Mouse (Mus musculus) heart, postnatal 0 days (tissue): ENCODE measurements at regions not wholly inside any gene's neighbourhood (a gene's known extent, or its start where the extent isn't known, plus 50 kb on each side); places are given as distances from the start of the nearest gene placed in this dataset.

Source experiments
- ATAC-seq: fragments of 200-750 bp; cut with Nextera tagmentation; 2 replicates; pipeline ENCODE4 v1.8.0; 2017; ENCODE audit warnings: low read depth, moderate number of reproducible peaks, moderate library complexity; ENCODE audit not compliant: insufficient read depth
- DNase-seq: peaks from one replicate; pipeline ENCODE4 v3.0.0-alpha.2; 2016; ENCODE audit warnings: low spot score
- H3K27ac ChIP-seq: fragments of 300-500 bp; sonication (generic); 2 replicates; pipeline ENCODE4 v1.5.1; 2014; ENCODE audit warnings: low read depth, mild to moderate bottlenecking
- H3K27me3 ChIP-seq: fragments of 300-500 bp; sonication (generic); 2 replicates; pipeline ENCODE4 v1.6.1; 2014; ENCODE audit warnings: low read length, mixed read lengths; ENCODE audit not compliant: control insufficient read depth, insufficient read depth
- H3K36me3 ChIP-seq: fragments of 300-500 bp; sonication (generic); replicated peaks from 2 replicates; pipeline ENCODE4 v1.6.1; 2014; ENCODE audit warnings: low read length, mixed read lengths; ENCODE audit not compliant: control insufficient read depth, insufficient read depth
- H3K4me1 ChIP-seq: fragments of 300-500 bp; sonication (generic); 2 replicates; pipeline ENCODE4 v1.6.1; 2014; ENCODE audit warnings: antibody characterized with exemption; ENCODE audit not compliant: control insufficient read depth, insufficient read depth
- H3K4me2 ChIP-seq: fragments of 300-500 bp; sonication (generic); 2 replicates; pipeline ENCODE4 v1.6.1; 2014; ENCODE audit warnings: low read depth, mild to moderate bottlenecking, low read length, moderate library complexity
- H3K4me3 ChIP-seq: fragments of 300-500 bp; sonication (generic); 2 replicates; pipeline ENCODE4 v1.5.1; 2014; ENCODE audit warnings: low read depth, low read length
- H3K9ac ChIP-seq: fragments of 300-500 bp; sonication (generic); replicated peaks from 2 replicates; pipeline ENCODE4 v1.6.1; 2014; ENCODE audit warnings: low read depth, low read length, mixed read lengths
- H3K9me3 ChIP-seq: fragments of 300-500 bp; sonication (generic); replicated peaks from 2 replicates; pipeline ENCODE4 v1.6.1; 2016; ENCODE audit warnings: low read length; ENCODE audit not compliant: control insufficient read depth
- CTCF ChIP-seq: IDR thresholded peaks from 2 replicates; pipeline ENCODE4 v1.5.1; 2016; ENCODE audit warnings: antibody characterized with exemption, control low read depth, low read depth
- EP300 ChIP-seq: IDR thresholded peaks from 2 replicates; pipeline ENCODE4 v1.6.1; 2016; ENCODE audit warnings: antibody characterized with exemption, low read depth
- WGBS: fragments of 180-500 bp; shearing (Covaris S2); extraction: QIAGEN DNeasy Blood & Tissue Kit; methylation state at CpG from one replicate; pipeline ENCODE4 v1.1.7; 2014; 5-methylcytosine and 5-hydroxymethylcytosine counted together

- WGBS: 53% methylated on average over 2 of the region's 2 CpGs
- Histone ChIP-seq H3K4me2 (no peak overlapping the region), H3K4me1 (peaks cover 8% of the 10 kb centered on the region), H3K9ac (no peak overlapping the region), H3K27ac (no peak overlapping the region), H3K36me3 (no peaks in the 10 kb centered on the region), H3K27me3 (no peaks in the 10 kb centered on the region), H3K9me3 (no peaks in the 10 kb centered on the region), H3K4me3 (no peak overlapping the region)
- no peak for ATAC-seq
- DNase-seq: no peak
- TF ChIP-seq CTCF (no peak), EP300 (no peak)
Measured at GRCm38 (mm10) chr7:71470418-71470817, 119.1 kb upstream of the Gm10295 start.

GRCm38 (mm10) chr7:71469951-71470350 lies 118.7 kb upstream of the Gm10295 start:
- Histone ChIP-seq H3K4me3 (no peak overlapping the region), H3K4me1 (peaks cover 8% of the 10 kb centered on the region), H3K27ac (no peak overlapping the region), H3K36me3 (no peaks in the 10 kb centered on the region), H3K4me2 (no peak overlapping the region), H3K9ac (no peak overlapping the region), H3K27me3 (no peaks in the 10 kb centered on the region), H3K9me3 (no peaks in the 10 kb centered on the region)
- WGBS: 84% methylated on average over 4 of the region's 4 CpGs
- no peak for TF ChIP-seq EP300
- no peak for TF ChIP-seq CTCF
- DNase-seq: no peak
- ATAC-seq: no peak

GRCm38 (mm10) chr7:71467436-71468127 lies 116.3 kb upstream of the Gm10295 start:
- H3K36me3 ChIP-seq: no peaks in the 10 kb centered on the region
- no peak for DNase-seq
- no peak overlapping the region for H3K9ac ChIP-seq
- 53% methylated on average over 9 of the region's 9 CpGs for WGBS
- no peaks in the 10 kb centered on the region for H3K27me3 ChIP-seq
- no peak for ATAC-seq
- H3K4me3 ChIP-seq: no peak overlapping the region
- peaks cover 8% of the 10 kb centered on the region for H3K4me1 ChIP-seq
- no peak overlapping the region for H3K4me2 ChIP-seq
- H3K27ac ChIP-seq: no peak overlapping the region
- TF ChIP-seq CTCF (no peak), EP300 (no peak)
- H3K9me3 ChIP-seq: no peaks in the 10 kb centered on the region

- Histone ChIP-seq H3K27ac (no peak overlapping the region), H3K36me3 (no peaks in the 10 kb centered on the region), H3K9me3 (0 out of 2 replicates have a peak, but pooled peaks cover 3% of the 10 kb centered on the region), H3K4me2 (no peak overlapping the region), H3K4me3 (no peak overlapping the region), H3K4me1 (no peaks in the 10 kb centered on the region), H3K9ac (no peak overlapping the region), H3K27me3 (no peaks in the 10 kb centered on the region)
- ATAC-seq (no peak), DNase-seq (no peak)
- TF ChIP-seq EP300: no peak
- no peak for TF ChIP-seq CTCF
Measured at GRCm38 (mm10) chr7:71464127-71464526, 112.8 kb upstream of the Gm10295 start.

- H3K4me3 ChIP-seq: no peak overlapping the region
- no peaks in the 10 kb centered on the region for H3K27me3 ChIP-seq
- 76% methylated on average over 2 of the region's 2 CpGs for WGBS
- H3K4me1 ChIP-seq: no peaks in the 10 kb centered on the region
- no peak overlapping the region for H3K9ac ChIP-seq
- 0 out of 2 replicates have a peak, but pooled peaks cover 3% of the 10 kb centered on the region for H3K9me3 ChIP-seq
- ATAC-seq (no peak), DNase-seq (no peak)
- no peak overlapping the region for H3K27ac ChIP-seq
- TF ChIP-seq CTCF (no peak), EP300 (no peak)
- no peaks in the 10 kb centered on the region for H3K36me3 ChIP-seq
- H3K4me2 ChIP-seq: no peak overlapping the region
Measured at GRCm38 (mm10) chr7:71463565-71463964, 112.3 kb upstream of the Gm10295 start.

GRCm38 (mm10) chr7:71459805-71460204 lies 108.5 kb upstream of the Gm10295 start:
- no peak overlapping the region for H3K9ac ChIP-seq
- H3K36me3 ChIP-seq: no peaks in the 10 kb centered on the region
- H3K4me1 ChIP-seq: no peaks in the 10 kb centered on the region
- no peaks in the 10 kb centered on the region for H3K27me3 ChIP-seq
- TF ChIP-seq CTCF (no peak), EP300 (no peak)
- ATAC-seq: no peak
- H3K27ac ChIP-seq: no peak overlapping the region
- H3K9me3 ChIP-seq: 0 out of 2 replicates have a peak, but pooled peaks cover 3% of the 10 kb centered on the region
- no peak overlapping the region for H3K4me3 ChIP-seq
- H3K4me2 ChIP-seq: no peak overlapping the region
- no peak for DNase-seq
